Mouse (Mus musculus): Measurements from ENCODE around the gene Gm20388. TPM values are rescaled to one million over a fixed set of nuclear protein-coding genes. Genes with fewer than 3 reads are reported as not detected.
"Not testable (repeated sequence)": the region's sequence is repeated elsewhere in the genome, so short reads cannot be mapped to it uniquely, and the experiment has no call there.

Gene Gm20388
- total RNA-seq, 2 experiments from 2014 or later: 10.7 TPM; not detected in 1

DNA sequence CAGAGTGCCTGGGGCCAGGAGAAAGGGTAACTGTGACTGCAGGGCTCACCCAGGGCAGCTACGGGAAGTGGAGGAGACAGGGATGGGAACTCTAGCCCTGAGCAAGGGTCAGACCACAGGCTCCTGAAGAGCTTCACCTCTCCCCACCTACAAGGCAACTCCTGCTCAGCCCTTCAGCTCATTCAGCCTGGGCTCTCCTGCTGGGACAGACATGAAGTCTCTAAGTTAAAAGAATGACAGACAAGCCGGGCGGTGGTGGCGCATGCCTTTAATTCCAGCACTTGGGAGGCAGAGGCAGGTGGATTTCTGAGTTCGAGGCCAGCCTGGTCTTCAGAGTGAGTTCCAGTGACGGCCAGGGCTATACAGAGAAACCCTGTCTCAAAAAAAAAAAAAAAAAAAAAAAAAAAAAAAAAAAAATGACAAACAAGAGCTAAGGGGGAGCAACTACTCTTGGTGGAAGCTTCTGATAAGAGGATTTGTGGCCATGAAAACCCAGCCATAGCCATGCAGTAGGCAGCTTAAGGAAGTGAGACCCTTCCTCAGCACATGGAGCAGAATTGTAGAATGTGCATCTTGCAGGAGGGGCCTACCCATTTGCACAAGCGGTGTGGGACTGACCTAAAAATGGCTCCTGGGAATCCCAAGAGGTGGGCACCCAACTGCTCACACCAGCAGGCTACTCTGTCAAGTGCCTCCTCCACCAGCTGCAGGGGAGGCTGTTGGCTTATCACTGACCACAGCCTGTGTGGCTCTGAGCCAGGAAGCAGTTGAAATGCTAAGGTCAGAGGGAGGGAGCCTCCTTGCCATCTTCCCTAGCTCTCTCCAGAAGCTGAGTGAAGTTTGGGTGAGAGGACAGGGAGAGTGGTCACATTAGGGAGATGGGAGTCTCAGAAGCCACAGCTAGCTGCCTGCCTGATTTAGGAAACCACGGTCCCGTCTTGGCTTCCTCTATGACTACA lies 3498.2 kb downstream of the Gm20388 start:
- no peak for DNase-seq (ENCODE audit: low spot score in 2 of 2)

GRCm38 (mm10) chr8:123410049-123410587 lies 3499.5 kb downstream of the Gm20388 start:
- peak in 1 of 2 experiments; percentile 54 for DNase-seq (ENCODE audit: low spot score in 2 of 2)

GRCm38 (mm10) chr8:123410788-123411187 lies 3500.1 kb downstream of the Gm20388 start:
- DNase-seq (ENCODE audit: low spot score in 2 of 2): no peak

GRCm38 (mm10) chr8:123411246-123411645 lies 3500.6 kb downstream of the Gm20388 start, which contains the start of gene Tubb3:
Gene Tubb3, plus strand, starts transcription at chr8:123411424.
- peak; percentile 90 to 94 for DNase-seq (ENCODE audit: low spot score in 2 of 2)

- no peak for DNase-seq (ENCODE audit: low spot score in 2 of 2)
These were observed 3501.2 kb downstream of the Gm20388 start for GRCm38 (mm10) chr8:123411781-123412327.

DNA sequence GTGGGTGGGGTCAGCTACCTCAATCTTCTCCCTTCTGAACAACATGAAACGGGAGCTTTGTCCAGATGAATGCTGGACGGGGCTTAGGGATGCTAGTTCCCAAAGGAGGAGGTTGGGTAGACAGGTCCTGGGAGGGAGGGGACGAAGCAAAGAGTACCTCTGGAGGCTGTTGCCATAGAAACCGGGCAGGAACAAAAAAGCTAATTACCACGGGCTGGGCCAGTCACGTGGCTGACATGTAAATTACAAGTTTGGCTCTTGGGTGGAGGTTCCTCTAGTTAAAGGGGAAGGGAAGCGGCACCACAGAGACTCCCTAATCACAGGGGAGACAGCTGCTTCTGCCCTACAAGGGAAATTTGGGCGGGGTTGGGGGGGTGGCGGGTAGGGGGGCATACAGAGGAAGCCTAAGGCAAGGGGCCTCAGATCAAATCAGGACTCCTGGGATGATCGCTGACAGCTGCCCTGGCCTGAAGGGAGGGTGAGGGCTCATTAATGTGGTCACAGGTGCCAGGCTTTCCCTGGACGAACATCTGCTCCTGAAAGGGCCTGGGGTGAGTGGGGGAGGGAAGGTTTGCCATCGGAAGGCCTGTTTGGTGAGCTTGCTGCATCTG lies 3502.0 kb downstream of the Gm20388 start:
- DNase-seq (ENCODE audit: low spot score in 2 of 2): peak; percentile 82 to 90

DNA sequence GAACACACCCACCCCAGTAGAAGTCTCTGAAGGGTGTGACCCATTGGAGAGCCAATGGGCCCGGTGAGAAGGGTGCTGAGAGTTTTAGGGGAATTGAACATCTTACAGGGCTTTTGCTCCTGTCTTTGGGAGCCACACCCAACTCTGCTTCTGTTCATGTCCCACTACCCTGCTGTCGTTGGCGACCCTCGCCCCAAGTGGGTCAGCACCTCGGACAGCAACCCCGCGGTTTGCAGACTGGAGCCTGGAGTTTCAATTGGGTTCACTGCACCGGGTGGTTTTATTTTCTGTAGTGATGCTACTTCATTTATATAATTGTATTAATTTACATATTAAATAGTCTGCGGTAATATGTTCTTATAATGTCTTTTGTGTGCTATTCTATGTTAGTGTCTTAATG lies 3503.6 kb downstream of the Gm20388 start:
- DNase-seq (ENCODE audit: low spot score in 2 of 2): no peak

DNA sequence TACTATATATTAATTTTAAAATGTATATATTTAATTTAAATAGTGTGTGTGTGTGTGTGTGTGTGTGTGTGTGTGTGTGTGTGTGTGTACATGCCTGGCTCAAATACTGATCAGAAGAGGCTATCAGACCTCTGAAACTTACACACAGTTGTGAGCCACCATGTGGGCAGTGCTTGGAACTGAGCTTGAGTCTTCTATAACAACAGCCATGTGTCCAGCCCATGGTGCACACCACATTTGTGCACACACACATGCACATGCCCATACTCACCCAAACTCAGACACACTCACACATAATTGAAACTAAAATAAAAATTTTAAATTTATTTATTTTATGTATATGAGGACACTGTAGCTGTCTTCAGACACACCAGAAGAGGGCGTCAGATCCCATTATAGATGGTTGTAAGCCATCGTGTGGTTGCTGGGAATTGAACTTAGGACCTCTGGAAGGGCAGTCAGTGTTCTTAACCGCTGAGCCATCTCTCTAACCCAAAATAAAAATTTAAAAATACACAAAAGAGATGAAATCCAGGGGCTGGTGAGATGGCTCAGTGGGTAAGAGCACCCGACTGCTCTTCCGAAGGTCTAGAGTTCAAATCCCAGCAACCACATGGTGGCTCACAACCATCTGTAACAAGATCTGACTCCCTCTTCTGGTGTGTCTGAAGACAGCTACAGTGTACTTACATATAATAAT lies 3504.5 kb downstream of the Gm20388 start:
- not testable (repeated sequence) for DNase-seq (ENCODE audit: low spot score in 2 of 2)

GRCm38 (mm10) chr8:123415967-123416943 lies 3505.6 kb downstream of the Gm20388 start:
- DNase-seq (ENCODE audit: low spot score in 2 of 2): no peak

DNA sequence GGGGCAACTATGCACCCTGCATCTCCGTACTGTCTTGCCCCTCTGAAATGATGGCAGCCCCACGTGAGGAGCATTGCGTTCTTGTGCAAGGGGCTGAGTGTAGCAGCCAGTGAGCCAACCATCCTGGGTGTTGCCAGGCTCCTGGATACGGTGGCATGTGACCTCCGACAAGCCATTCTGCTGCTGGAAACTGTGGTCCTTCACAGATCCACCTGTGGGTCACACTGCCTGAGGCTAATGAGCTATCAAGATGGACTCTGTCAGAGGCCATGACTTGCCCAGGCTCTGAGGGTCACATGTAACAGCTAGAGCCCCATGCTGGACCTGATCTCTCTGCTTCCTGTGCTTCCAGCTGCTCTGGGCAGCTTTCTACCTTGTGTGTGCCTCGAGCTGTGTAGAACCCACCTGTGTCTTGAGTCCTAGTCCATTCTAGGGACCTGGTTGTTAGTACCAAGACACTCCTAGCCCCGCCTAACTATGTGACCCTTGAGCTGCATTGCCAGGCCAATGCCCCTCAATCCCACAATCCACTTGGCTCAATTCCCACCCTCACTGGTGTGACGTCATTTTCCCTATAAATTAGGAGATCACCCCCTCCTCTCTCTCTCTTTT lies 3506.4 kb downstream of the Gm20388 start:
- DNase-seq (ENCODE audit: low spot score in 2 of 2): no peak

DNA sequence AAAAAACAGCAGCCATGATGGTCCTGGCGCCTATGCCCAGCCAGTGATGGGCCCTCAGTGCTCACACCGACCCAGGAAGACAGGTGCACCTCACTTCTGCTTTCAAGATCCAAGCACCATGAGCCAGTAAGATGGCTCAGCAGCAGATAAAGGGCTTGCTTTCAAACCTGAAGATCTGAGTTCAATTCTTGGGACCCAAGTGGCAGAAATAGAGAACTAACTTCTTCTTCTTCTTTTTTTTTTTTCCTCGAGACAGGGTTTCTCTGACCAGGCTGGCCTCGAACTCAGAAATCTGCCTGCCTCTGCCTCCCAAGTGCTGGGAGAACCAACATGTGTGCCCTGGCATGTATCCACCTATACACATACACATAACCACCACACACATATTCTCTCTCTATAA lies 3509.1 kb downstream of the Gm20388 start:
- DNase-seq (ENCODE audit: low spot score in 2 of 2): no peak

DNA sequence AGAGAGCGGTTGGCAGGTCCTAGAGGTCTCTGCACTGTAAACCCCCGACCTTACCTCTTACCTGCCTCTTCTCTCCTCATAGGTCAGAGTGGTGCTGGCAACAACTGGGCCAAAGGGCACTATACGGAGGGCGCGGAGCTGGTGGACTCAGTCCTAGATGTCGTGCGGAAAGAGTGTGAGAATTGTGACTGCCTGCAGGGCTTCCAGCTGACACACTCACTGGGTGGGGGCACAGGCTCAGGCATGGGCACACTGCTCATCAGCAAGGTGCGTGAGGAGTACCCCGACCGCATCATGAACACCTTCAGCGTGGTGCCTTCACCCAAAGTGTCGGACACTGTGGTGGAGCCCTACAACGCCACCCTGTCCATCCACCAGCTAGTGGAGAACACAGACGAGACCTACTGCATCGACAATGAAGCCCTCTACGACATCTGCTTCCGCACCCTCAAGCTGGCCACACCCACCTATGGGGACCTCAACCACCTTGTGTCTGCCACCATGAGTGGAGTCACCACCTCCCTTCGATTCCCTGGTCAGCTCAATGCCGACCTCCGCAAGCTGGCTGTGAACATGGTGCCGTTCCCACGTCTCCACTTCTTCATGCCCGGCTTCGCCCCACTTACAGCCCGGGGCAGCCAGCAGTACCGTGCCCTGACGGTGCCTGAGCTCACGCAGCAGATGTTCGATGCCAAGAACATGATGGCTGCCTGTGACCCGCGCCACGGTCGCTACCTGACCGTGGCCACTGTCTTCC lies 3510.1 kb downstream of the Gm20388 start:
- no peak for DNase-seq (ENCODE audit: low spot score in 2 of 2)

GRCm38 (mm10) chr8:123421325-123421724 lies 3510.7 kb downstream of the Gm20388 start:
- DNase-seq (ENCODE audit: low spot score in 2 of 2): no peak

GRCm38 (mm10) chr8:123422056-123422780 lies 3511.6 kb downstream of the Gm20388 start:
- peak; percentile 73 to 84 for DNase-seq (ENCODE audit: low spot score in 2 of 2)

GRCm38 (mm10) chr8:123422781-123423159 lies 3512.1 kb downstream of the Gm20388 start:
- DNase-seq (ENCODE audit: low spot score in 2 of 2): no peak

DNA sequence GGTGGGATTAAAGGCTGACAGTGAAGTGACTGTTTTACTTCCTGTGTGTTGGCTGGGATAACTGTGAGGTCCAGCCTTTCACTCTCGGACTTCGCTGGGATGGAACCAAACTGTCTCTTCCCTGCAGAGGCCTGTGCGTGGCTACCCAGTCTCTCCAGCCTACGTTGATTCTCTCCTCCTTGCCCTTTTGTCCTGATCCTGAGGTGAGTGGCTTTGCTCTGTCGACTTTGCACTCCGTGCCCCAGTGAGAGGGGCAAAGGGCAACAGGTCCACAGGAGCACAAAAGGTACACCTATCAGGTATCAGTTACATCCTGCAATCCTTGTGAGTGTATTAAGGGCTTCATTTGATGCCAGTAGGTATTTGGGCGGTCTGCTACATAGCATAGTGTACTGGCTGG lies 3512.8 kb downstream of the Gm20388 start, which contains the start of gene Def8:
Gene Def8, plus strand, starts transcription at position 87 of the 400 bp plus-strand sequence.
- DNase-seq (ENCODE audit: low spot score in 2 of 2): no peak

DNA sequence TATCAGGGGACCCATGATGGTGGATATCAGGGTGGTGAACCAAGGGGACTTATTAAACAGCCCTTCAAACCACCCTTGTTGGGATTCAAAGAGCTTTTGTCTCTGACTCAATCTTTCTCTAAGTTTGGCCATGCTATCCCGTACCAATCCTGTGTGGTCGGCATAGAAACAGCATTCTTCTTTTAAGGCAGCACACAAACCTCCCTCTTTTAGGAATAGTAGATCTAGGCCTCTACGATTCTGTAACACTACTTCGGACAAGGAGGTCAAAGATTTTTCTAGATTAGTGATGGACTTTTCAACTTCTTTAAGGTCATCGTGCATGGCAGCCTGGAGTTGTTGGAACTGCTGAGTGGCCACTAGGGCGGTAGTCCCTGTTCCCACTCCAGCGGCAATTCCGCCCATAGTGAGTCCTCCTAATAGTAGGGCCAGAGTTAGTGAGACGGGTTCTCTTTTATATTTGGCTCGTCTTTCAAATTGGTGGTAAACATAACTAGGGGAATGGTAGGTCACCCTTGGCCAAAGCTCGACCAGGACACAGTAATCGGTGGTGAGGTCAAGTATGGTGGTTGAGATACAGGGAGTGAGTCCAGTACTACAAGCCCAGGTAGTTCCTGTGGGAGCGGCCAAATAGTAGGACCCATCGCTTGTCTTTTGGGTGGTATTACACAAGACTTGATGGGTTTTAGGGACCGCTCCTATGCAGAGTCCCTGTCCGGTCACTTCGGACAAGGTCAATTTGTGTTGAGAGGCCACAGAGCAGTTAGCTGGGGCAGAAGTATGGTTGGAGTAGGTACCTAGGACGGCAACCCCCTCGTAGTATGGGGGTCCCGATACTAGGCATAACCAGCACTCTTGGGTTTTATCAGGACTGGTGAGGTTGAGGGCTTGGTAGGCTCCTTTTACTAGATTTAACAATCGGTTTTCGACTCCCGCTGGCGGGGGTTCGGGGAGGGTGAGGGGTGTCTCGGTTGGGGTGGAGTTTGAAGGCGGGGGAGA lies 3516.2 kb downstream of the Gm20388 start:
- no peak for DNase-seq (ENCODE audit: low spot score in 2 of 2)

Data from layer of hippocampus, adult 18-20 months (tissue).